Mouse (Mus musculus) layer of hippocampus, adult 8-10 months (tissue): ENCODE data around the gene Lrrc28. TPM values are rescaled to one million over a fixed set of nuclear protein-coding genes. Genes with fewer than 3 reads are reported as not detected.

Experiments used
- DNase-seq, 2 experiments: peaks; one replicate each; pipeline ENCODE4 v3.0.0; 2022; ENCODE audit warnings: low spot score in 2 of 2
- total RNA-seq, 4 experiments: library from RNA; stranded (reverse); gene quantifications; 2 replicates each; pipeline ENCODE4 v1.2.4; 2022

Gene Lrrc28
- 10 to 100 TPM; 26.5 to 45.6 (median 42.1) TPM for total RNA-seq

DNA sequence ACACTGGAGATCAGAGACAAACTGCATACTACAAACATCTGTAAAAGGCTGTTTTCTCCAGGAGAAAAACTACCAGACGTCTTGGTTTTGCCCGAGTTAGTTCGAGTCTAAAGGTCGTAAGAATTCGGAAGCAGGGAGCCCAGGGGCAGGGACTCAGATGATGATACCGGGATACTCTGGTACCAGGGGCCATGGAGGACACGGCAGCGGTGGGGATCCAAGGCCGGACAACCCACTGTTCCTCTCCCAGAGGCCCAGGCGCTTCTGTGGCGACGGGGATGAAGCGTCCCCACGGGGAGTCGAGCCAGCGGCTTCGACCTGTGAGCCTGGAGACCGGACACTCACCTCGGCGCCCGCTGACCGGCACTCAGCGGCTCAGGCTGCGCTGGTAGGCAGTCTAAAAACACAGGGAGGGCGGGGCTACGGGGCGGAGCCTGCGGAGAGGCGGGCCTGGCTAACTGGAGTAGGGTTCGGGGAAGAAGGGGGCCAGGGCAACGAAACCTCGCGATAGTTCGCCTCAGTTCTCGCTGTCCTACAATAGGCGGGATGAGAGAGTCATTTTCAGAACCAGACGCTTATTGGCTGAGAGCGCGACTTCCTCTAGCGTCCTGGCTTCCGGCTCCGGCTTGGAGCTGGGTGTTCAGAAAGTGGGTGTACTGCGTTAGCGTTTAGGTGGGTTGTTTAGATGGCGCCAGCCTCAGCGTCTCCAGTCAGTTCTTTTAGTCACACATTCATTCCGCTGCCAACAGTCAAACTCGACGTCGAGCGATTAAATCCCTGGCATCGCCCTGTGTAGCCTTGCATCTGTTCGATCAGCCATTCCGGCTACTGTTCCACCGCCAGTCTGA, at the start of gene Lrrc28:
Gene Lrrc28, minus strand, starts transcription at position 436 of the 848 bp plus-strand sequence.
- peak; percentile 99 for DNase-seq

DNA sequence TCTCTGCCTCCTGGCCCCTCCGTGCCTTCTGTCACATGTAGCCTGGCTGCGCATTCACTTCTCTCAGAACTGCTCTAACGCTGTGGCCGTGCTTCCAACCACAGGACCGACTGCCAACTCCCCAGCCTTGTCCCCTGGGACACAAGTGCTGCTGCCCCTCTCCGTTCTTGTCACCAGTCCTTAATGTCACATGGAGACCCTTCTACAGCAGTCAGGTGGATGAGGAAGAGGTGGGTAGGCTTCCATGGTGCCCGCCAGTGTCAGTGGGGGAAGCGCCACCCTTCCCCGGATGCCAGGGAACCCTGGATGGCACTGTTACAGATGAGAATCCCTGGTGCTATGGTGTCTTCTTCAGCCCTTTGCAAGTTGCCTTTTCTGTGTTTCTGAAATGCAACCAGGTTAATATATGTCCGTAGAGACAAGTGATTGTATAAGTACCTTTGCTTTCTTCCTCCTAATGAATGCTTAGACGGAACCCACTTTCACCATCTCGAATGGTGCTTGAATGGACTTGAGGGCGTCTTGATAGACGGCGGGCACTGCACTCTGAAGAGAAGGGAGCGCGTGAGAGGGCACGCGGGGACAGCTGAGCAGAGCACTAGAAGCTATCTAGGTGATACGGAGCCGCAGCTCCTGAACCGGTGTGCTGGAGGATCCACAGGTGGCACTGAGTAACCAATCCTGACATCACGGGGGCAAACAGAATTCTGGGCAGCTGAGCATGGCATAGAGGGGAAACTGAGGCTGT, 47.9 kb upstream of the Lrrc28 start:
- no peak for DNase-seq

DNA sequence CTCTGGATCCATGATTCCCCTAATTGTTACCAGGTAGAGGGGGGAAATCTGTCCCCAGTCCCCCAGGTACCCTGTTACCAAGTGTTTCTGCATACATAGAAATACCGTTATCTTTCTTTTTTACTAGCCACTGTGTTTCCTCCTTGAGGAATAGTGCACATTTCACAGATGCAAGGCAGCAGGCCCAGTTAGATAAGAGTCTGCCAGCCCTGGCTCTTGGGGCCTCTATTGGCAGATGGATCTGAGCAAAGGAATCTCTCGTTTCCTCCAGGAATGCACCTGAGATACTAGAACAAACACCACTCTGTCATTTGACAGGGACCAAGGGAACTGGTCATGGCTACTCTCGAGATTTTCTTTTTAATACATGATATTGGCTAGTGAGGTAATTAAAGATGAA, 47.1 kb upstream of the Lrrc28 start:
- DNase-seq, result no peak

DNA sequence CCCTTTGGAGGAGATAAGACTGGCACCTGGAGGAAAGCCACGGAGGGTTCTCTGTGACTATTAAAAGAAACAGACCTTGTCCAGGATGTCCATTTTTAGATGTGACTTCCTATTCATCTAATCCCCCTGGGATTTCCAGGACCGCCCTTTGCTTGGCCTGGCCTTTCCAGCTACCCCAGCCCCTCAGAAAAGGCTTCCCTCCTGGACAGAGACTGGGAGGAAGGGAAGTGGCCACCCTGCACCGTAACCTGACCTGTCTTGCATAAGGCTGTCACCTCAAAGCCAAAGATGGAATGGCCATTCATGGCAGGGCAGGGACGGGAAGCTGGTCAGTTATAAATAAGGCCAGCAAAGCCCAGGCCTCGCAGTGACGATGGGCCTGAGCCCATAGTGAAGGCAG, 46.0 kb upstream of the Lrrc28 start:
- DNase-seq, result no peak

DNA sequence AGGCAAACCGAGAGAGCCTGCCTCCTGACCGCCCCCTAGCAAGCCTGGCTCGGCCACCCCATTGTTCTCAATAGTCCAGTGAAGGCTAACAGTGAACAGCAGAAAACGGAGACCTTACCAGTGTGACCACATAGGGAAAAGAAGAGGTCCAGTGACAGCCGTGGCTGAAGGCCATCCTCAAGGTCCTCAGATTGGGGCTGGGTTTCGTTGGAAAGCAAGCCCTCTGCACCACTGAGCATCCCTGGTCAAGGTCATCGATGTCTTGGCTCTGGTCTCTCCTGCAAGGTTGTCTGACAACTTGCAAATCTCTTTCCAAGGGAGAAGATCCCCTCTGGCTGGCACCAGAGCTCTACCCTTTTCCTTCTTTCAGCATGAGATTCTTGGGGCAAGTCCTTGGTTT, 44.7 kb upstream of the Lrrc28 start:
- no peak for DNase-seq

DNA sequence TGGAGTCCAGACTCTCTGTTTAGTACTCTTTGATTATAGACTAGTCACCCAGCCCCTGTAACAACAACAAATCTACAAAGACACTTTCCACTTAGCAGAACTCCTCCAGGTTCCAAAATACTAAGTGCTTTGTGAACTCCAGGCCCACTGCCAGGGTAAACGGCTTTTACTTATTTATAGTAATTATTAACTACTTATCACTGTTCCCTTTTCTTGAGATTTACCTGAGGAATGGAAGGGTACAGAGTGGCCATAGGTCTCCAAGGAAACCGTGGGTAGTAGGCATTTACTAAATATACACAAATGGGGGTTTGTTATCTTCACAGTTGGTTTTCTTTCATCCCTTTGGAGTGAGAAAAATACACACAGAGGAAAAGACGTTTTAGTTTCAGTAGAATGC, 43.2 kb upstream of the Lrrc28 start:
- DNase-seq, result no peak

DNA sequence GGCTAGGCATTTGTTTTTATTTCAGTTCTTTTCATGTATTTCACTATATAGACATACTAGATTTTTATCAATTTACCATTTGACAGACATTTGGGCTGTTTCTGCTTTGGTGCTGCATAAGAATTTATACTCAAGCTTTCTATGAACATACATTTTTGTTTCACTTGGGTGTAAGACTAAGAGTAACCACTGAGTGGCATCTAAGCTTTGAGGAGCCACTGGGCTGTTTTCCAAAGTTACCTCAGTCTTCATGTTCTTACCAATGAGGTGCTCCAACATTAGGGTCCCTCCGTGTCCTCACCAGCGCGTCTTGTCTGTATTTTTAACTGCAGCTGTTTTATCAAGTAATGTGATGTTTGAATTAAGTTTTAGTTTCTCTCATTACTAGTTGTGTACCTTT, 41.5 kb upstream of the Lrrc28 start:
- DNase-seq, result no peak

DNA sequence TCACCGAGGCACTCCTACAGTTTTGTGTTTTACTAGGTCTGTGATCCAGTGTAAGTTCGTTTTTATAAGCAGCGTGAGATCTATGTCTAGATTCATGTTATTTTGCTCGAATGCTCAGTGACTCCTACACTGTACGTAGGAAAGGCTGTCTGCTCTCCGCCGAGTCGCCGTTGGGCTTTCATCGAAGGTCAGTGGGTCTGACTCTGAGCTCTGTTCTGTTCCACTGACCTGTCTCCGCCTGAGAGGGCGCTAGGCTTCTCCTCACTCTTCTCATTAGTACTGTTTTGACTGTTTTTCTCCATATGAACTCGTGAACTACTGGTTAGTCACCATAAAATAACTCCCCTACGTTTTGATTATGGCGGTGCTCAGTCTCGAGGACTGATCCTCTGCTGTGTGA, 37.9 kb upstream of the Lrrc28 start:
- DNase-seq, result no peak

DNA sequence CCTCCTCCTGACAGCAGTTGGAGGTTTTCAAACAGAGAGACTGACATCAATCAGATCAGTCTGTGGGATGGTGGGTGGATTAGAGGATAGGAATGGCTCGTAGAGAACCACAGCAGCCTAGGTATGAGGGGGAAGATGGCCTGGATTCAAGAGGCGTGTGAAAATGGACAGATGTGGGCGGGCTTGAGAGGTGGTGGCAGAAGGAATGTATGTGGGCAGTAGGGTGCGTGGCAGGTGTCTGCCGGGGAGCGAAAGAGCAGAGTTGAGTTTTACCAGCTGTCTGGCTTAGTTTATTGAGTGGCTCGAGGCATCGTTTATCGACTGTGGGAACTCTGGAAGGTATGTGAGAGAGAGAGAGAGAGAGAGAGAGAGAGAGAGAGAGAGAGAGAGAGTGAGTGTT, 36.0 kb upstream of the Lrrc28 start:
- no peak for DNase-seq

DNA sequence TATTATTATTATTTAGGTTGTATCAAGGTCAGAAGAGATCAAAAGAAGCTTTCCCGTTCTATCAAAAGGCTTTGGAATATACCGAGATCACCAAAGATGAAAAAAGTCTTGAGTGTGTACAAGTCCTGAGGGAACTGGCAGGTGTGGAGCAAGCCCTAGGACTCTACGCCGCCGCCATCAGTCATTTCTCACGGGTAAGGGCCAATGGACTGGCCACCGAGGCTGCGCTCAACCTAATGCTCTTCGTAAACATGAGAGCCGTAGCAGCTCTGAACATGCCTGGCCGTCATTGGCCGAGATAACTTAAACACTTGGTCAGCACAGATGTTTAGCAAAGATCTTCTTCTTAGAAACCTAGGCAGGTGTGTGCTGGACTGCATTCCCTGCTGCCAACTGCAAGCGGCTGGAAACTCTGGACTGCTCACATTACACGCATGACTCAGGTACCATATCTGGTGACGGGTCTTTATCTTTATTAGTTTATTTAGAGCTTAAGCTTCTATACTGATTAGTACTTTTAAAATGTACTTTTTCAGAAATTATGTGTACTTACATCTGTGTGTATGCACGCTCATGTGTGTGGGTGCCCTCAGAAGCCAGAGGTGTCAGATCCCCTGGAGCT, 33.9 kb upstream of the Lrrc28 start:
- DNase-seq, result no peak

DNA sequence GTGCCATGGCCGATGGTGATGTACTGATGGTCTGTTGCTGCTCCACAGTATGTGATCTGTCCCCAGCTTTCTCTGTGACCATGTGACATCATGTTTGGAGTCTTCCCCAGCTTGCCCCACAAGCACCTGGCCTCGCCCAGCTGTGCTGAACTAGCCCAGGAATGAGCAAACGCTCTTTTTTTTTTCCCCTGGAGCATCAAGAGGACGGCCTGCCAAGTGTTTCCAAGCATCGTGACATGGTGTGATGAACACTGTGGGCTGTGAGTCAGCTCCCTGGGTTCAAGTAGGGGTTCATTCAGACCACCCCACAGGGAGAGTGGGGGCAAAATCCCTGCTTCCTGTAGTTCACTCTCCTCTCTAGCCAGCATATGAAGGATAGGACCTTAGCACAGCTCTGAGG, 28.6 kb upstream of the Lrrc28 start:
- no peak for DNase-seq

DNA sequence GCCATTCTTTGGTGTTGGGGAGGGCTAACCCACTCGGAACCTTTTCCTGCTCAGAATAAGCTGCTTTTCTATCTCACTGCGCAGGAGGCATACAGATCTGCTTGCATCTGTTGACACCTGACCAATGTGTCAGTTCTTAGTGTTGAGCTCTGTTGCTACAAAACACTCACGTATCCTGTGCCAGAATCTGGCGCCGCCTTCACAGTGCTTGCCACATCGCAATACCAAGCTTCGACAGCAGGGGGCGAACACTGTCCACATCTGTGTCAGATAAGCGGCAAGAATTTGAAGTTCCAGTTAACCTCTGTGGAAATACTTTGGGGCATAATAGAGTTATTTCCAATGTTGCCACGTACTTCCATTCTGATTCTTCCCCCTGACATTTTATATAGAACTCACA, 27.6 kb upstream of the Lrrc28 start:
- peak; percentile 88 to 97 for DNase-seq

DNA sequence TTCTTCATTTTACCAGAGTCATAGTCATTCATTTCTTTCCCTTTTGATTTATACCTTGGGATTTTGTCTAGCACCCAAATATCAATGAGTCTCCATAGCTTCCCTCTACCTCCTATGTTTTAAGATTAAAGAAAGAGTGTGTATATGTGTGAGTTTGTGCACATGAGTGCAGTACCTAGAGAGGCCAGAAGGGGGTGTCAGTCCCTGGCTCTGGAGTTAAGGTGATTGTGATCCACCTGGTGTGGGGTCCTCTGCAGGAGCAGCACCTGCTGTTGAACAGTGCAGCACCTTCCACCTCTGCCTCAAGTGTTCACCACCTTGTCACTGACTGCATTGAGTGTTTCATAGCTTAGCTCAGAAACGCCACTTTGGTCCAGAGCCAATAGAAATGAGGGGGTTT, 25.9 kb upstream of the Lrrc28 start:
- no peak for DNase-seq

DNA sequence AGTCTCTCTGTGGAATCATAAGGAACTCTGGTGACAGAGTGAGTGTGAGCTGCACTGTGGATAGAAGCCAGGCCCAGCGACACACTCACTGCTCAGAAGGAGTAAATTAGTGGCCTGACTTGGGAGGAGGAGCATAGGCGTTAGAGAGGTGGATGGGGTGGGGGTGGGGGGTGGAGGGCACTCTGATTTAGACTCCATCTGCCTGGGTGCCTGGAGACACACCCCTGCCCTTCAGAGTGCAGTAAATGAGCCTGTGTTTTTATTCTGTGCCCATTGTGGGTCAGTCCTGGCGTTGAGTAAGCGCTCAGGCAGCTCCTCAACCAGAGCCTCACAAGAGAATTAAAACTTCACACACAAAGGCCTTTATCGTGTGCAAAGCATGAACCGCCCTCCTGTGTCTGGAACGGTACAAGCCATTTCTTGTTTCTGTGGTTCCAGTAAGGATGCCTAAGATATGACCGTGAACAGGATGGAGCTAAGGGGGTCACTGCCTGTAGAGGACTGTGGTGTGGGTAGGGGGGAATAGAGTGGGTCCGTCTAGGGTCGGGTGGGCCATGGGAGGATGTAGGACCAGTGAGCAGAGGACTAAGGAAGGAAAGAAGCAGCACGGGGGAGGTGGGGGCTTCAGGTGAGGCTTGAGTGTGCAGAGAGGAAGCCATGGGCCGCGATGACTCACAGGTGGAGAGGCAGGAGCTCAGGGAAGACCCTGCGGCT, 19.1 kb upstream of the Lrrc28 start:
- no peak for DNase-seq

DNA sequence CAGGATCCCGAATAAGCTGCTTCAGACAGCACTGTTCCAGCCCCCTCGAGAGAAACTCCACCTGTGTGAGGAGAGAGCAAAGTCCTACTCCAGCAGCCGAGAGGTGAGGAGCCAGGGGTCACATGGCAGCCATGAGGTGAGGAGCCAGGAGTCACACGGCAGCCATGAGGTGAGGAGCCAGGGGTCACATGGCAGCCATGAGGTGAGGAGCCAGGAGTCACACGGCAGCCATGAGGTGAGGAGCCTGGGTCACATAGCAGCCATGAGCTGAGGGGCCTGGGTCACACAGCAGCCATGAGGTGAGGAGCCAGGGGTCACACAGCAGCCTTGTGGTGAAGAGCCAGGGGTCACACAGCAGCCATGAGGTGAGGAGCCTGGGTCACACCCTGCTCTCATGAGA, 17.4 kb upstream of the Lrrc28 start:
- DNase-seq, result no peak

DNA sequence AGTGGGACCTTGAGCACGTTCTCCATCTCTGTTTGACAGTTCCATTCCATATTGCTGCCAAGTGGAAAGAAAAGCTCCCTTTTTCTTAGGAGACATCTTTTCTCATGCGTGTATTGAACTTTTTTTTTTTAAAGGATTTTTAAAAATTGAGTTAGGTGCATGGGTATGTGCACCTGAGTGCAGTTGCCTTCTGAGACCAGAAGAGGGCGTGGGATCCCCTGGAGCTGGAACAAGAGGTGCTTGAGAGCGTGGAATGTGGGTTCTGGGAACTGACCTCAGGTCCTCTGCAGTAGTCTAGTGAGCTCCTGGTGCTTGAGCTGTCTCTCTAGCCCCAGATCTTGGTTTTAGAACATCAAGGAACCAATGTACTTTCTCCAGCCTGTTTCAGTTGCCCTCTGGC, 13.0 kb upstream of the Lrrc28 start:
- DNase-seq, result no peak

DNA sequence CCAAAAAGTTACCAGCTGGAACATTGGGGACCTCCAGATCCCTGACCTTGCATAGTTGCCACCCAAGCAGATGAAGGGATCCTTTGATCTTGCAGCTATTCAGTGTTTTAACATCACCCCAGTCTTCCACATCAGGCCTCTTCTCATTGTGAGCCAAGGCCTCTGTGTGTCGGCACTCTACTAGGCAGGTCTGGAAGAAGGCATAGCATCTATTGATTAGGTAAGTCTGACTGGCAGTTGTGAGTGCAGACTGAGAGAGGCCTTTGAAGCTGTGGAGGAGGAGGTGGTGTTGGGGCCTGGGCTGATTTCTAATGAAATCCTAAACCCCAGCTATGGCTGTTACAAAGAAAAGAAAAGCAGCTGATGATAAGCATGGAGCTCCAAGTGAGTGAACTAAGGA, 10.1 kb upstream of the Lrrc28 start:
- DNase-seq, result no peak

DNA sequence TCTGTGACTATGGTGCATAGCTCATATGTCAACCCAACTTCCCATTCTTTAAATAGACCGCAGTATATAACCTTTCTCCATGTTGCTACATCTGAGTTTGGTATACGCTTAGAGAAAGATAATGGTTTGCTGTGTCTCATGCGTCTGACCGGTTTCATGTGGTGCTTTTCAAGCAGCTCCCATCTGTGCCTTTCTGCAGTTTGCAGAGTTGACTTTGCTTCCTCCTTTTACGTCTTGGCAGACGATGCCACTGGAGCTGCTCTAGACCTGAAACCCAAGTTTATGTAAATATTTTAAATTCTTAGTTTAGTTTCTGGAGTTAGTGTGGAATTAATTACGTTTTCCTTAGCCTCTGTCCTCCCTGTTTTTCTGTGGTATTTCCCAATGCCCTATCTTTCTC, 9.6 kb upstream of the Lrrc28 start:
- DNase-seq, result no peak

DNA sequence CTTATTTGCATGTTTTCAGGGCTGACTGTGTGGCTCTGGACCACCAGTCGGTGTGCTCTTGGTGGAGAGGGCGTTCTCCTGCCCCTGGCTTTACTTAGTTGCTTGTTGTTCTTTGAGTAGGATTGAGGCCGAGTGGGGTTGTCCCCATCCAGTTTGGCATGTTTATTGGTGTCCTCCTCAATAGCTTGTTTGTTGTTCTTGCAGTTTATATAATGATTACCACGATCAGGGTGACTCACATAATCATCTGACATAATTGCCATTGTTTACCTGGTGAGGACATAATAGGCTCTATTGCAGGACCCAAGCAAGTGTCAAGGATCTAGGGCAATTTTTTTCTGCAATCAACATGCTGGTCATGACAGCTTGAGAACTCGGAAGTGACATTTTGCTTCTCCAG, 7.1 kb upstream of the Lrrc28 start:
- no peak for DNase-seq

DNA sequence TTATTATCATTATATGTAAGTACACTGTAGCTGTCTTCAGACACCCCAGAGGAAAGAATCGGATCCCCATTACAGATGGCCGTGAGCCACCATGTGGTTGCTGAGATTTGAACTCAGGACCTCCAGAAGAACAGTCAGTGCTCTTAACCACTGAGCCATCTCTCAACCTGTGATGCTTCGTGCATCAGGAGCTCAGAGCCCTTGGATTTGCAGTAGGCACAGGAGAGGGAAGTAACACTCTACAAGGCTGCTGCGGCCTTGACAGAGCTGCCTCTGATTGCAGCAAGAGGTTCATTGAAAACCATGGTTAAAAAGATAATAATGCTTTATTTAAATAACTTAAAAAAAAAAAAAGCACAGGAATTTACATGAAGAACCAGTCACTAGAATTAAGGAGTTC, 3.3 kb upstream of the Lrrc28 start:
- no peak for DNase-seq

DNA sequence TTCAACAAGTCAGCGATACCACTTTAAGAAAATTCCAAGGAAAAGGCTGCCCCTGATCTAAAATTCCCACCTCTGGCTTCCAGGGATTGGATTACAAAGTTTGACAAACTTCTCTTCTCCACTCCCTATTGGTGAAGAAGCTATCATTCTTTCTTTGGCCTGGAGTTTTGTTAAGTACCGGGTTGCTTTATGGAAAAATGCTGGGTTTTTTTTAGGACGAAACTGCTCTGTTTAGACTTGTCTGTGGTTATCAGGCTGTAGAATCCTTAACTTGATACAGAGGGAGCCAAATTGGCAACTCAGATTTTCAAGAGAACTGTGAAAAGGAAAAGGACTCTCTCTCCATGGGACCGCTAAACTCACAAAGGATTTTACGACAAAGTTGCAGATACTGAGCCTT, 2.2 kb upstream of the Lrrc28 start, which contains the start of gene Ttc23:
Gene Ttc23, plus strand, starts transcription at position 134 of the 400 bp plus-strand sequence.
- no peak for DNase-seq

DNA sequence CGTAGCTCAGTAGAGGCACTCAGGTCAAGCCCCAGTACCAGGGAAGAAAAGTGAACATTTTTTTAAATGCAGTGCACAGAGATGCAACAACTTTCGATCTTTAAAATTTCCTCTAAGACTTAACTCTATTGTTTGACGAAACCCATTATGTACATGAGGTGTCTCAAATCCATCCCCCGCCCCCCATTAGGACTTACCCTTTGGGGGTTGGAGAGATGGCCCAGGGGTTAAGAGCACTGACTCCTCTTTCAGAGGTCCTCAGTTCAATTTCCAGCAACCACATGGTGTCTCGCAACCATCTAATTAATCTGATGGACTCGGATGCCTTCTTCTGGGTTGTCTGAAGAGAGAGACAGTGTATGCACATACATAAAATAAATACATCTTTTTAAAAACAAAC, 1.1 kb upstream of the Lrrc28 start:
- no peak for DNase-seq
